Mouse (Mus musculus) ES-Bruce4 (cell line): ENCODE data around the gene Fblim1.

Experiments
- CTCF ChIP-seq: IDR thresholded peaks from one replicate; pipeline ENCODE4 v1.8.1; 2011; ENCODE audit warnings: low read depth, low read length
- EP300 ChIP-seq: IDR thresholded peaks from 2 replicates; pipeline ENCODE4 v1.6.1; 2011; ENCODE audit warnings: low read depth, low read length; ENCODE audit not compliant: insufficient read depth
- POLR2A ChIP-seq: IDR thresholded peaks from one replicate; pipeline ENCODE4 v1.8.1; 2011; ENCODE audit warnings: low read length; ENCODE audit not compliant: insufficient read depth

DNA sequence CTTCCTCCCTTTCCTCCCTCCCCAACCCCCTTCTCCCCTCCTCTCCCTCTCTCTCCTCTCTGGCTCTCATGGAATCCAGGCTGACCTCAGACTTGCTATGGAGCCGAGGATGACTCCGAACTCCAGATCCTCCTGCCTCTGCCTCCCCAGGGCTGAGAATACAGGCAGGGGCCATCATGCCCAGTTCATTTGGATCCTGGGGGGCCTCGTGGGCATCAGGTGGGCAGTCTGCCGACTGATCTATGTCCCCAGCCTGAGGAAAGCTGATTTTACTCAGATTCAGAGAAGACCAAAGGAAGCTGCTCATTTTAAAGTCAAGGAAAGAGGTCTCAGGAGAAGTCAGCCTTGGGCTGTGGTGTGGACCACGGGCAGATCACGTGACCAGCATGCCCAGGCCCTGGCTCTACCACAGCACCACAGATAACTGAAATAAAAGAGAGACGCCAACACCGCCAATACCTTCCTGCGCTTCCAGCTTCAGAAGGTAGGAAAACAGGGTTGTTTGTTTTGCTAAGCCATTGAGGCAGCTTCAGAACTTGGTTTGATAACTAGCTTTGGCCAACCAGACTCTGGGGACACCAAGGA, 13.5 kb upstream of the Fblim1 start:
- TF ChIP-seq CTCF (no peak), POLR2A (no peak), EP300 (no peak)
